Mouse (Mus musculus): ENCODE data around the gene Diaph2.
"Not testable (repeated sequence)": the region's sequence is repeated elsewhere in the genome, so short reads cannot be mapped to it uniquely, and the experiment has no call there.

The Diaph2 gene

GRCm38 (mm10) chrX:130287032-130287431, 537.5 kb downstream of the Diaph2 start:
- no peak for DNase-seq (ENCODE audit: low read depth, low spot score)

- DNase-seq (ENCODE audit: low read depth, low spot score): no peak
Observed at GRCm38 (mm10) chrX:130289775-130290174, 540.2 kb downstream of the Diaph2 start.

GRCm38 (mm10) chrX:130350808-130351435, 601.4 kb downstream of the Diaph2 start:
- DNase-seq (ENCODE audit: low read depth, low spot score): no peak

GRCm38 (mm10) chrX:130351480-130351879, 601.9 kb downstream of the Diaph2 start:
- no peak for DNase-seq (ENCODE audit: low read depth, low spot score)

- no peak for DNase-seq (ENCODE audit: low read depth, low spot score)
Observed at GRCm38 (mm10) chrX:130393508-130394145, 644.1 kb downstream of the Diaph2 start.

- no peak for DNase-seq (ENCODE audit: low read depth, low spot score)
Observed at GRCm38 (mm10) chrX:130403214-130403613, 653.7 kb downstream of the Diaph2 start.

- not testable (repeated sequence) for DNase-seq (ENCODE audit: low read depth, low spot score)
Observed at GRCm38 (mm10) chrX:130407471-130407870, 657.9 kb downstream of the Diaph2 start.

GRCm38 (mm10) chrX:130408985-130409384, 659.4 kb downstream of the Diaph2 start:
- no peak for DNase-seq (ENCODE audit: low read depth, low spot score)

- no peak for DNase-seq (ENCODE audit: low read depth, low spot score)
Observed at GRCm38 (mm10) chrX:130423134-130423533, 673.6 kb downstream of the Diaph2 start.

- DNase-seq (ENCODE audit: low read depth, low spot score): no peak
Observed at GRCm38 (mm10) chrX:130451822-130452487, 702.4 kb downstream of the Diaph2 start.

- no peak for DNase-seq (ENCODE audit: low read depth, low spot score)
Observed at GRCm38 (mm10) chrX:130452488-130452823, 702.9 kb downstream of the Diaph2 start.

GRCm38 (mm10) chrX:130473133-130473532, 723.6 kb downstream of the Diaph2 start:
- DNase-seq (ENCODE audit: low read depth, low spot score): no peak

- DNase-seq (ENCODE audit: low read depth, low spot score): no peak
Observed at GRCm38 (mm10) chrX:130480877-130481276, 731.3 kb downstream of the Diaph2 start.

- DNase-seq (ENCODE audit: low read depth, low spot score): no peak
Observed at GRCm38 (mm10) chrX:130502680-130503464, 753.3 kb downstream of the Diaph2 start.

GRCm38 (mm10) chrX:130503465-130503860, 753.9 kb downstream of the Diaph2 start:
- DNase-seq (ENCODE audit: low read depth, low spot score): no peak

GRCm38 (mm10) chrX:130505626-130506025, 756.1 kb downstream of the Diaph2 start:
- no peak for DNase-seq (ENCODE audit: low read depth, low spot score)
